Mouse (Mus musculus): ENCODE measurements around the gene Bex2.

Bex2 gene

DNA sequence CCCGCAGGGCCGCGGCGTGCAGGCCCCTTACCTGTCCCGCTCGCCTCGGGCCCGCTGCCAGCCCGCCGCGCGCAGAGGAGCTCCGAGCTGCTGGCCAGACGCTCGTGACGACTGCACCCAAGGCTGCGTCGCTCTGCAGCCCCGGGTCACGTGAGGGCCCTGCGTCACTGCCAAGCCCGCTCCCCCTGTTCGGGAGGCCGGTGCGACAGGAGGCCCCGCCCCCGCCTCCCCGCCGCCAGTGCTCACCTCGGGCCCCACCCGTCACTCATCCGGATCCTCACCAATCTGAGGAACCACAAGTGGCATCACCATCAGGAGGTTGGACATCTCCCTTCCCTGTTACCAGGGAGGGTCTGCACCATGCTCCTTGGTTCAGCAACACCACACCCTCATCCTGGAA lies at the start of gene Bex2:
Gene Bex2 (minus strand): TSS at position 217 of the 400 bp plus-strand sequence.
- peak; percentile 84 for DNase-seq

DNA sequence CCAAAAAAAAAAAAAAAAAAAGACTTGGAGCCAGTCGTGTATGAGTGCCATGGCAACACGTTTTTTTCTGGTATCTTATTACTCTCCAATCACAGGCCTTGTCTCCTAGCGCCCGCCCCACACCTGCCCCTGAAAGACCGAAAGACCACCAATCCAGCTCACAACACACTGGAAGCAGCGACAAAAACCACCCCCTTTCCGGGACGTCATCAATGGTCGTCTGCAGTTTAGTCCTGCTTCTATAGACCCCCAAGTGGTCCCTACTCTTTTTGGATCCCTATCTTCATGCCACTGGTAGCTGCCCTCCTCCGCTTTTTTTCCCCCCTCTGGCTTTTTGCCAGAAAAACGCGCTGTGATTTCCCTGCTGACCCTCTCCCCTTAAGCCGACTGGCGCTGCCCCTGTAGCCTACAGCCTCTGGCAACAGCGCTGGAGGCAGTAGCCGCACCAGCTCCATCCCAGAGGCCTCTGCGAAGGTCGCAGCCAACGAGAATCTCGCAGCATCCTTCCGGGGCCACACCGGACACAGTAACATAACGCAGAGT lies 47.5 kb upstream of the Bex2 start:
- DNase-seq, result peak; percentile 77

DNA sequence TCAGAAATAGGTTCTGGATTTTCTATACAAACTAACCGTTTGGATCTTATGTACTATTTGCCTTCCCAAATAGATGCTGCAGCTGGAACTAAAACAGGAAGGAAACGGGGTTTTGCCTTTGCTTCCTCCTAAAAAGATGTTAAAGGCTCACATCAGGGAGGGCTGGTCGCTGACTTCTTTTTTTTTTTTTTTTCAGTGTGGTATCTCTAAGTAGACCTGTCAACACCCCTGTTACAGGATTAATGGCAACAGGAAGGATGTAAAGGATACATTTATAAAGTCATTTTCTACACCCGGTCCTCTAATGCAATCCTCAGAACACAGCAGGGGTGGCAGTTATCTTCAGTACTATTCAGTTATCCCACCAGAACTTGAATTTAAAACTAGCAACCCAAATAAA lies 47.0 kb upstream of the Bex2 start:
- no peak for DNase-seq

DNA sequence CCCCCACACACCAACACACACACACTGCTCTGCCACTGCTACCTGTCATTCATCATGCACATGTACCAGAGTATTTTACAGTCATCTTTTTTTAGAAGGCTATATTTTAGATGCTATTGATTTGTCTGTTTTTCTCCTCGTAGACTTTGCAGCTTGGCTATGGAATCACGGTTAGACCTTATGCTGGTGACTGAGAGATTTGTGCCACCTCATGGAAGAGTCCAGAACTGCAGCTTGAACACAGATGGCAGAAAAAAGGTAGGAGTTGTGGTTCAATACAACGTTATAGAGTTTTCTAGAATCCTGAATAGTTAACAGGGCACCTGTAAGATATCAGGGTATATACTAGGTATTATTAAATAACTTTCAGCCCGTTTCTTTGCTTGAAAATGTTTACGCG lies 39.9 kb upstream of the Bex2 start:
- peak; percentile 29 for DNase-seq

DNA sequence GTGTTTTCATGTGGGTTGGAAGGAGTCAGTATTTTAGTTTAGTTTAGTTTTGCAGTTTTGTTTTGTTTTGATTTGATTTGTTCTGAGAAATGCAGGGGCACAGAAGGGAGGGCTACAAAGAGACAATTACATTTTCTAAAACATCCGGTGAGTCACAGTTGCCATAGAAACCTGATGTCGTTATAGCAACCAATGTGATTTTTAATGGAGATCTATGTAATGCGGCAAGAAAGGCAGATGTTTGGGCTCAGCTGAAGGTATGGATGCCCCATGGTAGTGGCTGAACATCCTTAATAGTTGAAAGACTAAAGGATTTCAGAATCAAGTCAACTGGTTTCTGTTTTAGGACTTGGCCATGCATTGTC lies 36.7 kb upstream of the Bex2 start:
- no peak for DNase-seq

DNA sequence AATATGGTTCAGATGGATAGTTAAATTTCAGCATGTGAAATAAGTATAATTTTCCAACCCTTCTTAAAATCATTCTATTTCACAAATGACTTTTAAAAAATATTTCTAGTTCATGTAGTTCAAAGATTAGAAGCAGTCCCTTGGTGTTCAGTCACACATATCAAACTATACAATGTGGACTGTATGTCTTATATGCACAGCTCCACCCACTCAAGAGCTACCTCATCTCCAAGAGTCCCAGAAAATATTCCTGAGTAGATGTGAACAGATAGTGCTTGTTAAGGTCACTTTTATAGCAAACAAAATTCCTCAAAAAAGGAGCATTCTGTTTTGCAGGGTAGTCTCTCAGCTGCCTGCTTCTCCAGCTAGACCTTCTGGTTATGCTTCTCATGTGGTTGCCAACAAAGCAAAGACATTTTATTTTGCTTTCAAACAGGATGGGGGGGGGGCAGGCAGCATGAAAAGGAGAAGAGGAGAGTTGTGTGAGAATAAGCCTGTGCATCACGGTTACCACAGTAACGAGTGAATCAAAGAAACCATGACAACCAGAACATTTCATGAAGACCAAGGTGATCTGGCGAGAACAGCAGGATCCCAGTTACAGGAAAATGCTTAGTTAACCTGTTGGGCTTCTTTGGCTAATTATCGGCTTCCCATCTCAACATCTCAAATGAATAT lies 36.1 kb upstream of the Bex2 start:
- no peak for DNase-seq

DNA sequence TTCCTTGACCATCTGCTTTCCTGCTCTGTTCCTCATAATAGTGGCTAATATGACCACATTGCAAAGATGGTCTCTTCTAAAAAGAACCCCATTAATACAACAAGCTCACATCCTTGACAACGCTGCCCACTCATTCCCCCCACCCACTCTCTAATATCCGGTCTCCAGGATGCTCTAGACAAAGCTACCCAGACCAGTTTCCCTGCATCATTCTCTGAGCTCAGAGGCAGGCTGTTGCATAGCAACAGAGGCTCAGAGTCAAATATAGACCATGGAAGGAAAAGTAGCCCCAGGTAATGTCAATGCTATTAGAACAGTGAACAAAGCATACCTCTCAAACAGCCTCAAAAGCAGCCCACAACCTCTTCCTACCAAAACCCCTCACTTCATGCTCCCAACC lies 26.4 kb upstream of the Bex2 start:
- no peak for DNase-seq

DNA sequence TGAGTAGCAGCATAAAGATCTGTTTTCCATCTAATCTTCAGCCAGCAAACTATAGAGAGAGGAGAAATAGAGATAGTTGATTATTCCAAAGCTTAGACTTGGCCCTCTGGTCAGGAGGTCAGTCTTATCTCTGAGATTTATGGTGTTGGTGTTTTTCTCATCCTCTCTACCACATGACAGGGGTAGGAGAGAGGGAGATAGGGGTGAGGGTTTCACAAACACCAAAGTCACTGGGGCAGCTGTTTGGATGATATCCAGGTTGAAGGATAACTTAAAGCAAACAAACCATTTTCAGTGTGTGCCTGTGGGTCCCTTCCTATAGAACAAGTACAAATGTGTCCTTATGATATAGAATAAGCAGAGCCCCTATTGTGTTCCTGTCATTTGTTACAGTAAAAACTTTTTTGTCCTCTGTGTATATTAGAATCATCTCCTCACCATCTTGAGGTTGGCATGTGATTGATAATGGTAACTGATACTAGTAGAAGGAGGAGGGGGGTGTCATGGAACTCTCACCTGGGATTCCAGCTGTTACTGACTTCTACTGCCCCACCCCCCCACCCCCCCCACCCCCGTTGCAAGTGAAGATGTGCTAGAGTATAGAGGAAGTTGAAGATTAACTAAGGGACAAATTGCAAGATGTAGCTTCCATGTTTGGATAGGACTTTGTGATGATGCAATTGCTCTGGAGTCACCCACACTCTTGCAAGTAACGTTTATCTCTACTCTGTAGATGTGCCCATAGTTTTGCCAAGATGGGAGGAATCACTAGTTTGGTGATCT lies 24.7 kb upstream of the Bex2 start:
- DNase-seq, result no peak

DNA sequence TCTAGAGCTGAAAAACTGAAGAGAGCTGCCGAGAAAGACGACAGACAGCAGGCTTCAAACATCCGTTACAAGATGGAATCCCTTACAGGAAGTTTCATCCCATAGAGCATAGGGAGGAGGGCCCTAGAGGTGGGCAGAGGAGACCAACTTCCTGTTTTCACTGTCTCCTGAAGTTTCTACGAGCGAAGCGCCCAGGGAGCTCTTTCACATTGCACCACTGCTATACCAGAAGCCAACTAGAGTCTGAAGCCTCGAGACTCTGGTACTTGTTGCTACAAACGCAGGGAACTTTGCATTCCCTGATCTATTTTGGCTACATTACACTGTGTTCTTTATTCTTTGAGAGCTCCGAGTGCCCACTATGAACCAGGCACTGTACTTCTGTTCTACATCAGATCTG lies 17.1 kb upstream of the Bex2 start, which contains the start of gene Nxf3:
Gene Nxf3 (minus strand): TSS at position 101 of the 400 bp plus-strand sequence.
- DNase-seq, result no peak

DNA sequence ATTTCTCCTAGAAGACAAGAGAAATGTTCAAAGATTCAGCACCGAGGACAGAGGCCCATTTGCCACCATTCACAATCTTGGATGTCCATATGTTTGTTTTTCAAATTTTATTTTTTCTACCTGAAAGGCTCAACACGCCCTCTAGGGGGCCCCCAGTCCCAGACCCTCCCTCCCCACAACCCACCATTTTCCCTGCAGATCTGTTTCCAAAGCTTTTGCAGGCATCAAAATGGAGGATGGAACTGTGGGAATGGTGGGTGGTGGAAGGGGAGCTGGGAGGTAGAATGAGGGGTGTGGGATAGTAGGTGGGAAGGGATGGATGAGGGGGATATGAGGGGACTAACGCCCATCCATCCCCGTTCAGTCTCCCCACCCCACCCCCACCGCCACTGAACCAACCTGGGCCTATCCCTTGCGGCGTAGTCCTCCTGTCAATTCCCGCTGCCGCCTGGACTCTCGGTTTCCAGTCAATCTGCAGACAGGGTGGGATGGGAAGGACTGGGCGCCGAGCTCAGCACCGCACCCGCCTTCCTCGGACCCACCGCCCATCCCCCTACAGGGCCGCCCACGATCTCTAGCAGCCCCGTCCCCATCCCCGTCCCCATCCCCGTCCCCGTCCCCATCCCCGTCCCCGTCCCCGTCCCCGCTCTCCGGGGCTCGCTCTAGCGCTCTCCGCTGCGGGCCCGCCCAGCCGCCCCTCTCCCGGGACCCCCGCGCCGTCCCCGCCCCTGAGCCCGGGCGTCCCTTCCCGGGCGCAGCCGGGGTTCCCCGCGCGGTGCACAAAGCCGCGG lies 640 bp downstream of the Bex2 start:
- DNase-seq, result peak; percentile 49

DNA sequence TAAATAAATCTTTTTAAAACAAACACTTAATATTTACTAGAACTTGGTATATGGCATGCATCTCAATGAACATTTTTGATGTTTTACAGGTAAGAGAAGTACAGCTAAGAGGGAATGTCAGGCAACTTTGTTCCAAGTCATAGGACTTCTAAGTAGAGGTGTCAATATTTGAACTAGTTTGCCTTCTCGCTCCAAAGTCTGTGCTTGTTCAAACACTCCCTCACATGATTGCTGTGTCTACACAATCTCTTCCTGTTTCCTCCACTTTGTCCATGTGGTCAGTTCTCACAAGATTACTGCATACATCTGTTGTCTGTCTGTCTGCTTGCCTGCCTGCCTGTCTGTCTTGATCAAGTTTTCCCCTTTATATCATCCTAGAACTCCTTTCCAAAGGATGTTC lies 7.3 kb downstream of the Bex2 start:
- no peak for DNase-seq

DNA sequence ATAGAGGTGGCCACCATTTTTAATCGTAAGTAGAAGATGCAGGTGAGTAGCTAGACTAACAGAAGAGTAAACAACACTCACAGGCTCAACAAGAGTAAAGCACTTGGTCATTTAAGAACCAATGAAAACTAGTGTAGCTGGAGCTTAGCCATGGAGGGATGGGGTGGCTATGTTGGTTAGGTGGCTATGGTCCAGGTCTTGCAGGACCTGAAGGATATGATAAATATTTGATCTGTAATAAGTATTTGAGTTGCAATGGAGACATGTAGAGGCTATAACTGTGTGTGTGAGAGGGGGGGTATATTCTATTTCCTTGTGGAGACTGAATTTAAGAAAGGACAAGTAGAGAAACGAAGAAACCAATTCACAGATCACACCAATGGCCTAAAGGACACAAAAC lies 16.8 kb downstream of the Bex2 start:
- no peak for DNase-seq

DNA sequence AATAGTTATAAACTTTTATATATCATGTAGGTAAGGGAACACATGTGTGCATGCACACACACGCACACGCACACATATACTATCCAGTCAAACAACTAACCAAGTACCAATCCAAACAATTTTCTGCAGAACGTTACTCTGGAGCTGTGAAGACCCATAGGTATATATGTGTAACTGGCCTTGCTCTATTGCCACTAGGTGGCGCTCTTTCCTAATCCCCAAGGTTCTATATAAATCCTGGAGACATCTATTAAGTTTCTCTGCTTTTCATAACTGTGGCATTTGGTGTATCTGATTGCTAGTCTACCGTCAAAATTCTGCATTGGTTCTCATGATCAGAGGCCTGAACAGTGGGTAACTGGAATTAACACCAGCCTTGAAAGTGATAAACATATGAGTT lies 20.5 kb downstream of the Bex2 start:
- peak; percentile 51 for DNase-seq

DNA sequence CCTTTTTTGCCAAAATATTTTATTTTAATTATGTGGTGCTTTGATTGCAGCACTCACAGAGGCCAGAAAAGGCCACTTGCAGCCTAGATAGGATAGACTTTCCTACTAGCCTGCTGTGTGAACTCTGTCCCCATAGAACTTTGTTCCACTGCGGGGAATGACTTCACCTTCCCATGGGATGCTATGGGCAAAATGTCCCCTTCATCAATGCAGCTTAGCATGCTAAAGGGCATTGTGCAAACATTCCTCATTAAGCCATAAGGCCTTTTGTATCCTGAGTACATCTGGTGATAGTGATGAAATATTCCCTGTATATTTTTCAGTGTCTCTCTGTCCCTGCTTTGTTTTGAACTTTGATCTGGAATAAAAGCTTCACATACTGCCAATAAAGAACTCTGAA lies 24.3 kb downstream of the Bex2 start:
- DNase-seq, result no peak

DNA sequence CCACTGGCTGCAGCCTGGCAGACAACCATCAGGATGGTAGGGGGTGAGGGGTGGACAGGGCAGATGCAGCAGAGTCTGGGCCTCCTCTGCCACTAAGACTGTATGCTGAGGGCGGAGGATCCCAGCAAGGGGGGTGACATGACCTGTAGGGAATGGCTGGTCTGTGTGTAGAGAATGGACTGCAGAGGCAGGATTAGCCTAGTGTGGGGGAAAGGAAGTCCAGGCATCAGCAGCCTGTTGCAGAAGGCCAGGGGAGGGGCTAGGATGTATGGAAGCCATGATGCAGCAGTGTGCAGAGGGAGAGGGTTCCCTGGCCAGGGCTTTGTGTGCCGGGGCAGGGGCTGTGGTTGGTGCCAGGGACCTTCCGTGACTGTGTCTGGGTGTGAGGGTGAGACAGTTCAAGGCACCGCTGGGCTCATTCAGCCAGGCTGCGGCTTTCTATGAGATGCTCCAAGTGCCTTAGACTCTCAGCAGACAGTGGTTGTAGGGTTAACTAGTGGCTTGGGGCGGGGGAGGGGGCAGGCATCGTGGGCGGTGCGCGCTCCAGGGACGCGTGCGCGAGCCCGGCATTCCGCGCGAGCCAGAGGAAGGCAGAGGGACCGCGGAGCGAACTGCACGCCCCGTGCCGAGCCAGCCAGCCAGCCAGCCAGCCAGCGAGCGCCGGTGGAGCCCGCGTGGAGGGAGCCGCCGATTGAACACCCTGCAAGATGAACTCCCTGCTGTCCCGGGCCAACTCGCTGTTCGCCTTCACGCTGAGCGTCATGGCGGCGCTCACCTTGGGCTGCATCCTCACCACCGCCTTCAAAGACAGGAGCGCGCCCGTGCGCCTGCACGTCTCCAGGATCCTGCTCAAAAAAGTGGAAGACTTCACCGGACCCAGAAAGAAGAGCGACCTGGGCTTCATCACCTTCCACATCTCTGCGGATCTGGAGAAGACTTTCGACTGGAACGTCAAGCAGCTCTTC lies 35.0 kb downstream of the Bex2 start, which contains the start of gene Arxes1:
Gene Arxes1 (plus strand): TSS at position 569 of the 965 bp plus-strand sequence.
- peak; percentile 52 for DNase-seq

DNA sequence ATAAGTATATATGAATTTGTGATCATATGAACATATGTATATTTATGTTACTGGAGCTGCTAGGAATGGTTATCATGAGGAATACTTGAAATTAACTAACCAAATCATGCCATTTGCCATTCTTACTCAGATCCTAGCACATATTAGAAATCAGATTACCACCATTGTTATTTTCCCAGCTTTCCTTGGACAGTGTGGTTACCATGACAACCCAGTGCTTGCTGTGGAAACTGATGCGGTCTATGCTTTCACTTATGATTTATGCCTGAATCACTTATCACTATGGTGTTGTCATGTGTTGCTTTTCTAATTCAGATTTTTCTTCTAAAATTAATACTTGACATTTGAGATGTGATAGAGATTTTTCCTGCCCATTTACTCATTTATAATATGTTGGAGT lies 37.7 kb downstream of the Bex2 start:
- no peak for DNase-seq

Measured in cerebellum, adult 9-11 months (tissue).